Mouse (Mus musculus): Measurements from ENCODE around the gene Scin. TPM values are rescaled to one million over a fixed set of nuclear protein-coding genes. Genes with fewer than 3 reads are reported as not detected.

Gene Scin
- polyA plus RNA-seq, 1 experiment, result not detected

DNA sequence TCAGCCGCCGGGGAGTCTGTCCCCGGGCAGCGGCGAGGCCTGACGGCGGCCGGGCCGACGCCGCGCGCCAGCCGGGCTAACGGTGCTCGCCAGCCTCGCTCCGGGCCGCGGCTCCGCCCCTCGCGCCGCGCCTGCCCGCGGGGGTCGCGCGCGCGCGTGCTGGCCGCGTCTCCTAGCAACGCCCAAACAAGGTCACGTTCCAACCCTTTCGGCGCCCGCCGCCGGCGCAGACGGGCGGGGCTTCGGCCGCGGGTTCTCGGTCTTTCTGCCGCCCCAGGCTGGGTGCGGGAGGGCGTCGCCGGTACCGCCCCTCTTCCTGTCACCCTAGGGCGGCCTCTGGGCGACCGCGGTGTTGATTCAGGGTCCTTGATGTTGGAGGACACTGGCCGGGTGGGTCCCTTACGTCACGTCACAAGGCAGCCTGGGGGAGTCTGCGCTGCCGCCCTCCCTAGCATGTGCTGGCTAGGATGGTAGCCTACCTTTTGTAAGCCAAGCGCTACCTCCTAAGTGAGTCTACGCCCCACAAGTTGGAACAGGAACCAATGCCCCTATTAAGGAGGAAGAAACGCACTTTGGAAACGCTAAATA lies 96.1 kb downstream of the Scin start, which contains the start of gene Arl4a:
Gene Arl4a, minus strand, starts transcription at position 150 of the 588 bp plus-strand sequence.
- H3K4me3 ChIP-seq (ENCODE audit: insufficient read depth, poor library complexity, severe bottlenecking), result peak within 1 kb of the TSS; percentile 42
- H3K79me2 ChIP-seq (ENCODE audit: control insufficient read depth, insufficient read depth), result no peaks in the 10 kb centered on the region
- no peaks in the 10 kb centered on the region for H3K27me3 ChIP-seq (ENCODE audit: control insufficient read depth, insufficient read depth, insufficient read length)
- no peaks in the 10 kb centered on the region for H3K79me3 ChIP-seq (ENCODE audit: low read depth)
- peak within 1 kb of the TSS; percentile 82 for H3ac ChIP-seq (ENCODE audit: control insufficient read depth, insufficient read length, low read depth)
- no peaks in the 10 kb centered on the region for H3K36me3 ChIP-seq (ENCODE audit: control insufficient read depth, insufficient read depth)
- no peak for TF ChIP-seq FOSL1 (IDR thresholded peaks at IDR 0.05; ENCODE audit: insufficient read depth, low read length, poor library complexity, severe bottlenecking)
- TF ChIP-seq CTCF (IDR thresholded peaks at IDR 0.05; ENCODE audit: control insufficient read depth, insufficient read depth, insufficient read length), result no peak
- no peak for TF ChIP-seq MYOD1 (IDR thresholded peaks at IDR 0.05; ENCODE audit: control insufficient read depth, insufficient read length, low read depth)
- peak; percentile 11 for TF ChIP-seq MAX (IDR thresholded peaks at IDR 0.05)
- TF ChIP-seq USF1 (IDR thresholded peaks at IDR 0.05; ENCODE audit: low read depth), result peak; percentile 1
- TF ChIP-seq CEBPB (IDR thresholded peaks at IDR 0.05; ENCODE audit: low read depth), result no peak
- no peak for TF ChIP-seq MYOG (IDR thresholded peaks at IDR 0.05; ENCODE audit: control insufficient read depth, extremely low read depth, insufficient read length)

- TF ChIP-seq USF1 (IDR thresholded peaks at IDR 0.05; ENCODE audit: low read depth) (no peak), MAX (IDR thresholded peaks at IDR 0.05) (peak; percentile 26), MYOD1 (IDR thresholded peaks at IDR 0.05; ENCODE audit: control insufficient read depth, insufficient read length, low read depth) (peak; percentile 64), CEBPB (IDR thresholded peaks at IDR 0.05; ENCODE audit: low read depth) (no peak), CTCF (IDR thresholded peaks at IDR 0.05; ENCODE audit: control insufficient read depth, insufficient read depth, insufficient read length) (peak; percentile 94), FOSL1 (IDR thresholded peaks at IDR 0.05; ENCODE audit: insufficient read depth, low read length, poor library complexity, severe bottlenecking) (no peak), MYOG (IDR thresholded peaks at IDR 0.05; ENCODE audit: control insufficient read depth, extremely low read depth, insufficient read length) (no peak)
- no peaks in the 10 kb centered on the region for H3K79me3 ChIP-seq (ENCODE audit: low read depth)
Measured at GRCm38 (mm10) chr12:40037226-40037813, 96.7 kb downstream of the Scin start.

GRCm38 (mm10) chr12:40036666-40037065 lies 97.4 kb downstream of the Scin start:
- Histone ChIP-seq H3K79me3 (ENCODE audit: low read depth) (no peaks in the 10 kb centered on the region), H3ac (ENCODE audit: control insufficient read depth, insufficient read length, low read depth) (peak overlapping the region; percentile 58), H3K36me3 (ENCODE audit: control insufficient read depth, insufficient read depth) (no peaks in the 10 kb centered on the region), H3K79me2 (ENCODE audit: control insufficient read depth, insufficient read depth) (no peaks in the 10 kb centered on the region), H3K27me3 (ENCODE audit: control insufficient read depth, insufficient read depth, insufficient read length) (no peaks in the 10 kb centered on the region), H3K4me3 (ENCODE audit: insufficient read depth, poor library complexity, severe bottlenecking) (peak overlapping the region; percentile 42)
- TF ChIP-seq USF1 (IDR thresholded peaks at IDR 0.05; ENCODE audit: low read depth) (no peak), CEBPB (IDR thresholded peaks at IDR 0.05; ENCODE audit: low read depth) (no peak), MAX (IDR thresholded peaks at IDR 0.05) (no peak), FOSL1 (IDR thresholded peaks at IDR 0.05; ENCODE audit: insufficient read depth, low read length, poor library complexity, severe bottlenecking) (no peak), MYOG (IDR thresholded peaks at IDR 0.05; ENCODE audit: control insufficient read depth, extremely low read depth, insufficient read length) (no peak), MYOD1 (IDR thresholded peaks at IDR 0.05; ENCODE audit: control insufficient read depth, insufficient read length, low read depth) (no peak)

More at GRCm38 (mm10) chr12:40037226-40037813, 96.7 kb downstream of the Scin start:
- peak overlapping the region; percentile 82 for H3ac ChIP-seq (ENCODE audit: control insufficient read depth, insufficient read length, low read depth)
- peak overlapping the region; percentile 42 for H3K4me3 ChIP-seq (ENCODE audit: insufficient read depth, poor library complexity, severe bottlenecking)
- no peaks in the 10 kb centered on the region for H3K36me3 ChIP-seq (ENCODE audit: control insufficient read depth, insufficient read depth)
- H3K27me3 ChIP-seq (ENCODE audit: control insufficient read depth, insufficient read depth, insufficient read length), result no peaks in the 10 kb centered on the region
- H3K79me2 ChIP-seq (ENCODE audit: control insufficient read depth, insufficient read depth), result no peaks in the 10 kb centered on the region

- Histone ChIP-seq H3ac (ENCODE audit: control insufficient read depth, insufficient read length, low read depth) (no peak overlapping the region), H3K36me3 (ENCODE audit: control insufficient read depth, insufficient read depth) (no peaks in the 10 kb centered on the region), H3K79me3 (ENCODE audit: low read depth) (no peaks in the 10 kb centered on the region), H3K79me2 (ENCODE audit: control insufficient read depth, insufficient read depth) (no peaks in the 10 kb centered on the region), H3K4me3 (ENCODE audit: insufficient read depth, poor library complexity, severe bottlenecking) (no peak overlapping the region), H3K27me3 (ENCODE audit: control insufficient read depth, insufficient read depth, insufficient read length) (no peaks in the 10 kb centered on the region)
- TF ChIP-seq CTCF (IDR thresholded peaks at IDR 0.05; ENCODE audit: control insufficient read depth, insufficient read depth, insufficient read length) (no peak), USF1 (IDR thresholded peaks at IDR 0.05; ENCODE audit: low read depth) (no peak), MYOG (IDR thresholded peaks at IDR 0.05; ENCODE audit: control insufficient read depth, extremely low read depth, insufficient read length) (no peak), MYOD1 (IDR thresholded peaks at IDR 0.05; ENCODE audit: control insufficient read depth, insufficient read length, low read depth) (no peak), MAX (IDR thresholded peaks at IDR 0.05) (no peak), CEBPB (IDR thresholded peaks at IDR 0.05; ENCODE audit: low read depth) (no peak), FOSL1 (IDR thresholded peaks at IDR 0.05; ENCODE audit: insufficient read depth, low read length, poor library complexity, severe bottlenecking) (no peak)
Measured at GRCm38 (mm10) chr12:40035506-40035905, 98.5 kb downstream of the Scin start.

GRCm38 (mm10) chr12:40029201-40029600 lies 104.8 kb downstream of the Scin start:
- H3K36me3 ChIP-seq (ENCODE audit: control insufficient read depth, insufficient read depth), result no peaks in the 10 kb centered on the region
- H3ac ChIP-seq (ENCODE audit: control insufficient read depth, insufficient read length, low read depth), result no peak overlapping the region
- no peaks in the 10 kb centered on the region for H3K27me3 ChIP-seq (ENCODE audit: control insufficient read depth, insufficient read depth, insufficient read length)
- TF ChIP-seq FOSL1 (IDR thresholded peaks at IDR 0.05; ENCODE audit: insufficient read depth, low read length, poor library complexity, severe bottlenecking), result no peak
- TF ChIP-seq USF1 (IDR thresholded peaks at IDR 0.05; ENCODE audit: low read depth), result peak; percentile 42
- no peak for TF ChIP-seq MYOD1 (IDR thresholded peaks at IDR 0.05; ENCODE audit: control insufficient read depth, insufficient read length, low read depth)
- no peak for TF ChIP-seq CTCF (IDR thresholded peaks at IDR 0.05; ENCODE audit: control insufficient read depth, insufficient read depth, insufficient read length)
- no peak for TF ChIP-seq MYOG (IDR thresholded peaks at IDR 0.05; ENCODE audit: control insufficient read depth, extremely low read depth, insufficient read length)
- no peak for TF ChIP-seq CEBPB (IDR thresholded peaks at IDR 0.05; ENCODE audit: low read depth)
- peak; percentile 19 for TF ChIP-seq MAX (IDR thresholded peaks at IDR 0.05)
- H3K79me2 ChIP-seq (ENCODE audit: control insufficient read depth, insufficient read depth), result no peaks in the 10 kb centered on the region
- no peak overlapping the region for H3K4me3 ChIP-seq (ENCODE audit: insufficient read depth, poor library complexity, severe bottlenecking)
- no peaks in the 10 kb centered on the region for H3K79me3 ChIP-seq (ENCODE audit: low read depth)

Measured in C2C12 (cell line).